Mouse (Mus musculus): ENCODE data around the gene Atoh8. TPM values are rescaled to one million over a fixed set of nuclear protein-coding genes. Genes with fewer than 3 reads are reported as not detected.

Atoh8 gene
- polyA plus RNA-seq, 1 experiment: 1.9 TPM

GRCm38 (mm10) chr6:72189061-72189863 lies 46.1 kb downstream of the Atoh8 start:
- WGBS: 8% methylated on average over 29 of the region's 29 CpGs
- no peak for TF ChIP-seq POLR2A (IDR thresholded peaks at IDR 0.05; ENCODE audit: borderline replicate concordance, control insufficient read depth, low read depth, low read length)
- Histone ChIP-seq H3K4me3 (replicated peaks; ENCODE audit: control insufficient read depth, low read depth, low read length) (no peak overlapping the region), H3K4me1 (ENCODE audit: control insufficient read depth, insufficient read depth, low read length) (no peaks in the 10 kb centered on the region; the same call in 1 of the 2 replicates), H3K27ac (ENCODE audit: control insufficient read depth, insufficient read depth, low read depth, low read length, poor library complexity) (no peak overlapping the region)

- H3K4me3 ChIP-seq (replicated peaks; ENCODE audit: control insufficient read depth, low read depth, low read length): no peak overlapping the region
- H3K4me1 ChIP-seq (ENCODE audit: control insufficient read depth, insufficient read depth, low read length): no peaks in the 10 kb centered on the region; the same call in 1 of the 2 replicates
- H3K27ac ChIP-seq (ENCODE audit: control insufficient read depth, insufficient read depth, low read depth, low read length, poor library complexity): no peak overlapping the region
- no peak for TF ChIP-seq CTCF (IDR thresholded peaks at IDR 0.05; ENCODE audit: control insufficient read depth, insufficient read depth, low read length)
- no peak for TF ChIP-seq POLR2A (IDR thresholded peaks at IDR 0.05; ENCODE audit: borderline replicate concordance, control insufficient read depth, low read depth, low read length)
- WGBS: 75% methylated on average over 6 of the region's 6 CpGs
Measured at GRCm38 (mm10) chr6:72186809-72187208, 48.6 kb downstream of the Atoh8 start.

GRCm38 (mm10) chr6:72185893-72186490 lies 49.4 kb downstream of the Atoh8 start:
- TF ChIP-seq CTCF (IDR thresholded peaks at IDR 0.05; ENCODE audit: control insufficient read depth, insufficient read depth, low read length) (peak; percentile 99), POLR2A (IDR thresholded peaks at IDR 0.05; ENCODE audit: borderline replicate concordance, control insufficient read depth, low read depth, low read length) (no peak)
- no peak overlapping the region for H3K4me3 ChIP-seq (replicated peaks; ENCODE audit: control insufficient read depth, low read depth, low read length)
- 3% methylated on average over 6 of the region's 6 CpGs for WGBS
- H3K4me1 ChIP-seq (ENCODE audit: control insufficient read depth, insufficient read depth, low read length): no peaks in the 10 kb centered on the region; the same call in 1 of the 2 replicates
- H3K27ac ChIP-seq (ENCODE audit: control insufficient read depth, insufficient read depth, low read depth, low read length, poor library complexity): no peak overlapping the region

DNA sequence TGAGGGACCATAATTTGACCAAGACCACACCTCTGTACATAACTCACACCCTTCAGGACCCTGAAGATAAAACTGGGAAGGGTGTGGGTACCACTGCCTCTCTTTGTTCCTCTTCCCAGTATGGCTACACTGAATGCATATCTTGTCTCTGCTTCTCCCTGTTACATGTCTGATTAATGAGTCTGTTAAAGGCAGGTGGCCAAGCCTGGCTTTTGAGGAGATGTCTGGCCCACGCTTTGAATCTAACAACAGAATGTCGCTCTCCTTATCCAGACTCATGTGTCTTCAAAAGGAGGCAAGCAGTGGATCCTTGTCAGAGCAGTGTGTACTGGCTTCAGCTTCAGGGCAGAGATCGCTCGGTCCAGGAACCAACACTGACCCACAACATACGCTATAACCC lies 50.8 kb downstream of the Atoh8 start:
- WGBS: 80% methylated on average over 5 of the region's 5 CpGs
- TF ChIP-seq CTCF (IDR thresholded peaks at IDR 0.05; ENCODE audit: control insufficient read depth, insufficient read depth, low read length): no peak
- no peak for TF ChIP-seq POLR2A (IDR thresholded peaks at IDR 0.05; ENCODE audit: borderline replicate concordance, control insufficient read depth, low read depth, low read length)
- H3K4me1 ChIP-seq (ENCODE audit: control insufficient read depth, insufficient read depth, low read length): no peaks in the 10 kb centered on the region
- H3K27ac ChIP-seq (ENCODE audit: control insufficient read depth, insufficient read depth, low read depth, low read length, poor library complexity): no peak overlapping the region
- H3K4me3 ChIP-seq (replicated peaks; ENCODE audit: control insufficient read depth, low read depth, low read length): no peak overlapping the region

DNA sequence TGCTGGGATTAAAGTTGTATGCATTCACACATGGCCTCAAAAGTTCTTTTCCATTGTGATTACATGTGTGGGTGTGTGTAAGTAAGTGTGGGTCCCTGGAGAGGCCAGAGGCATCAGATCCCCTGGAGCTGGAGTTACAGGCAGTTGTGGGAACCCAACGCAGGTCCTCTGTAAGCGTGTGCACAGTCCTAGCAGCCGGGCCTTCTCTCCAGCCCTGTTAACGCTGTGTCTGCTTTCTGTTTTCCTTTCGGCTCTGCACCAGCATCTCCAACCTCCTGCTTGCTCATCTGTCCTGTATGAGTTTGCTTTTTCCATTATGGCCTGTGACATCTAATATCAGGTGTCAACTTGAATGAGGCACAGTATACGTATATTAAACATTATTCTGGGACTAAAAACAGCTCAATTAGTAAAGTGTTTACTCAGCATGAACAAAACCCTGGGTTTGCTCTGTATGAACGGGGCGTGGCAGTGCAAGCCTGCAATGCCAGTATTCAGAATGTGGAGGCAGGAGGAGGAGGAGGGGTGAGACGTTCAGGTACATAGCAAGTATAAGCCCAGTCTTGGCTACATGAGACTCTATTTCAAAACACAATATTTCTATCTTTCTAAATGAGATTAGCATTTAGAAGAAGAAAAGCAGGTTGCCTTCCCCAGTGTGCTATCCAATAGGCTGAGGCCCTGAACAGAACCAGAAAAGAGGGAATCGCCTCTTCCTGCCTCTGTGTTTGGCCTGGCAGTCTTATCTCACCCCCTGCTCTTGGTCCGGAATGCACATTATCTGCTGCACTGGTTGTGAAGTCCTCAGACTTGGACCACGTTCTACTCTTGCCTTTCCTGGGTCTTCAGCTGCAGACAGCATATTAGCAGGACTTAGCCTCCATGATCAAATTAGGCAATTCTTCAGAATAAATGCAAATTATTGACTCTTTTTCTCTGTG lies 55.5 kb downstream of the Atoh8 start:
- Histone ChIP-seq H3K27ac (ENCODE audit: control insufficient read depth, insufficient read depth, low read depth, low read length, poor library complexity) (no peak overlapping the region), H3K4me1 (ENCODE audit: control insufficient read depth, insufficient read depth, low read length) (no peaks in the 10 kb centered on the region), H3K4me3 (replicated peaks; ENCODE audit: control insufficient read depth, low read depth, low read length) (no peak overlapping the region)
- WGBS: 83% methylated on average over 12 of the region's 12 CpGs
- TF ChIP-seq POLR2A (IDR thresholded peaks at IDR 0.05; ENCODE audit: borderline replicate concordance, control insufficient read depth, low read depth, low read length): no peak

DNA sequence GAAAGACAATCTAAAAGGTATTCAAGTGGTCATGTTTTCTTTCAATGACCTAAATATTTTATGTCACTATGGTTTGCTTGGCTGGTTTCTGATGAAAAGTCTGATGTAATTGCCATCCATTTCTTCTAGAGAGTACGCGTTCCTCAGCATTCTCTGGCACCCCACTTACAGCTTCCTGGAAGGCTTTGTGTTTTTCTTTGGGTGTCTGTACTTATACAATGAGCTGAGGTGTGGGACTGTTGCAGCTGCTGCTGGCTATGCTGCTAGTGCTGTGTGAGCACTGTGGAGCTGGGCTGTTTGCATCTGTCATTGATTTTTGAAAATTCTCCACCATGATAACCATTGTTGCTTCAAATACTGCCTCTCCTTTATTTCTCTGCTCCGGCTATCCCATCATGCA lies 56.4 kb downstream of the Atoh8 start:
- no peak overlapping the region for H3K27ac ChIP-seq (ENCODE audit: control insufficient read depth, insufficient read depth, low read depth, low read length, poor library complexity)
- WGBS: 97% methylated on average over 3 of the region's 3 CpGs
- no peak for TF ChIP-seq POLR2A (IDR thresholded peaks at IDR 0.05; ENCODE audit: borderline replicate concordance, control insufficient read depth, low read depth, low read length)
- no peak for TF ChIP-seq CTCF (IDR thresholded peaks at IDR 0.05; ENCODE audit: control insufficient read depth, insufficient read depth, low read length)
- H3K4me3 ChIP-seq (replicated peaks; ENCODE audit: control insufficient read depth, low read depth, low read length): no peak overlapping the region
- no peaks in the 10 kb centered on the region for H3K4me1 ChIP-seq (ENCODE audit: control insufficient read depth, insufficient read depth, low read length)

DNA sequence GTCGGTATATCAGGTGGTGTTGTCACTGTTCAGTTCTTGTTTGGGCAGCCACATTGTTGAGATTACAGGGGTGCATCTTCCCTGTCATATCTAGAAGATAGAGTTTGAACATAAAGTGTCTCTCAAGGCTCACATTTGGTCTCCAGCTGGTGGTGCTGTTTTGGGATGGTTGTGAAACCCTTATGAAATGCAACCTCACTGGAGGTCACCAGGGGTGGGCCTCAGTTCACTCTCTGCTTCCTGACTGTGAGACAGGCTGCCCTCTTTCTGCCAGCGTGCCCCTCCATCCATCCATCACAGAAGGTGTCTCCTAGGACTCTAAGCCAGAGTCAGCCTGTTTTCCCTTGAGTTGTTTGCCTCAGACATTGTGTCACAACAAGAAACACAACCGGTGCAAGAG lies 58.0 kb downstream of the Atoh8 start:
- 66% methylated on average over 3 of the region's 3 CpGs for WGBS
- TF ChIP-seq POLR2A (IDR thresholded peaks at IDR 0.05; ENCODE audit: borderline replicate concordance, control insufficient read depth, low read depth, low read length) (no peak), CTCF (IDR thresholded peaks at IDR 0.05; ENCODE audit: control insufficient read depth, insufficient read depth, low read length) (no peak)
- Histone ChIP-seq H3K4me1 (ENCODE audit: control insufficient read depth, insufficient read depth, low read length) (no peaks in the 10 kb centered on the region), H3K27ac (ENCODE audit: control insufficient read depth, insufficient read depth, low read depth, low read length, poor library complexity) (no peak overlapping the region), H3K4me3 (replicated peaks; ENCODE audit: control insufficient read depth, low read depth, low read length) (no peak overlapping the region)

DNA sequence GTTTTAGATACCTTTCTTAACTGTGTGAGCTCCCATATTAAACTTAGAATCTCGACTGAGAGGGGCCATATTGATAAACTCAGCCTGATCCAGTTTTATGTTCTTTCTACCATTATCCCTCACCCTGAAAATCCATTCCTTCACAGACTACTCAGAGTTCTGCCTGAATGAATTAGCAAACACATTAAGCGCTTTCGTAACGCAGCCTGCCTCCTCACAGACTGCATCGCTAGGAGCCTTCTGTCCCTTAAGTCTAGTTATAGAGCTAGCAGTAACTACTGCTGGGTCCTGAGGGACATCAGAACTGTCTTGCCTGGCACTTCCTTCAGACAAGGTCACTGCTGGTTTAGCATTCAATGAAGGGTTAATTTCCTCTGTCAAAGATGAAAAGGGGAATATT lies 59.4 kb downstream of the Atoh8 start:
- Histone ChIP-seq H3K27ac (ENCODE audit: control insufficient read depth, insufficient read depth, low read depth, low read length, poor library complexity) (no peak overlapping the region), H3K4me1 (ENCODE audit: control insufficient read depth, insufficient read depth, low read length) (no peaks in the 10 kb centered on the region), H3K4me3 (replicated peaks; ENCODE audit: control insufficient read depth, low read depth, low read length) (no peak overlapping the region)
- 76% methylated on average over 5 of the region's 5 CpGs for WGBS
- TF ChIP-seq CTCF (IDR thresholded peaks at IDR 0.05; ENCODE audit: control insufficient read depth, insufficient read depth, low read length): no peak
- no peak for TF ChIP-seq POLR2A (IDR thresholded peaks at IDR 0.05; ENCODE audit: borderline replicate concordance, control insufficient read depth, low read depth, low read length)

All from bone marrow, adult 2 months (tissue).